Mouse (Mus musculus) layer of hippocampus, postnatal 10 days (tissue): ENCODE results near the gene Ercc6l2. TPM values are rescaled to one million over a fixed set of nuclear protein-coding genes. Genes with fewer than 3 reads are reported as not detected.
A peak's percentile ranks its signal among the peaks of the same experiment; 100 is the strongest.

Experiments used
- DNase-seq, 2 experiments: peaks; one replicate each; pipeline ENCODE4 v3.0.0; 2021; ENCODE audit warnings: low spot score in 2 of 2
- total RNA-seq, 2 experiments: library from RNA; stranded (reverse); gene quantifications; 2 replicates each; pipeline ENCODE4 v1.2.3; 2021

Ercc6l2 gene
- total RNA-seq, 2 experiments from 2014 or later: 17.1 to 21.2 TPM

GRCm38 (mm10) chr13:63927326-63927725, 112.3 kb downstream of the Ercc6l2 start:
- no peak for DNase-seq

- DNase-seq: peak; percentile 37 to 51
Observed at GRCm38 (mm10) chr13:63929351-63929750, 114.3 kb downstream of the Ercc6l2 start.

GRCm38 (mm10) chr13:63929917-63930515, 115.0 kb downstream of the Ercc6l2 start:
- DNase-seq: no peak

DNA sequence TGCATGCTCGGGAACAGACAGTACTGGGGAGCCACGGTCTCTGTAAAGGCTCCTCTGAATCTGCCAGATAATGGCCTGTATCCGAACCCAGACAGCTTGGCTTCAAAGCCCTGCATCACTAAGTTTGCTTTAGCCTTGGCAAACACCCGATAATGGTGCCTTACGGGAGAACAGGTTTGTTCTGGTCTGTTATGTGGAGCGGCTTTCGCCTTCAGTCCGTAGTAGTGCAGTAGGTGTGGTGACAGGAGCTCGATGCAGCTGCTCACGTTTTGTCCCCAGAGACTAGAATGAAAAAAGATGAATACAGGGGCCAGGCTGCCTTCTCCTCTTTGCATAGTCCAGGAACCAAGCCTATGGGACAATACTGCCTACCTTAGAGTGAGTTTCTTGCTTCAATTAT, 115.5 kb downstream of the Ercc6l2 start:
- no peak for DNase-seq

GRCm38 (mm10) chr13:63936369-63936768, 121.3 kb downstream of the Ercc6l2 start:
- no peak for DNase-seq

- no peak for DNase-seq
Observed at GRCm38 (mm10) chr13:63940257-63940656, 125.2 kb downstream of the Ercc6l2 start.

- DNase-seq: no peak
Observed at GRCm38 (mm10) chr13:63941170-63941569, 126.1 kb downstream of the Ercc6l2 start.

- no peak for DNase-seq
Observed at GRCm38 (mm10) chr13:63943605-63944004, 128.6 kb downstream of the Ercc6l2 start.

DNA sequence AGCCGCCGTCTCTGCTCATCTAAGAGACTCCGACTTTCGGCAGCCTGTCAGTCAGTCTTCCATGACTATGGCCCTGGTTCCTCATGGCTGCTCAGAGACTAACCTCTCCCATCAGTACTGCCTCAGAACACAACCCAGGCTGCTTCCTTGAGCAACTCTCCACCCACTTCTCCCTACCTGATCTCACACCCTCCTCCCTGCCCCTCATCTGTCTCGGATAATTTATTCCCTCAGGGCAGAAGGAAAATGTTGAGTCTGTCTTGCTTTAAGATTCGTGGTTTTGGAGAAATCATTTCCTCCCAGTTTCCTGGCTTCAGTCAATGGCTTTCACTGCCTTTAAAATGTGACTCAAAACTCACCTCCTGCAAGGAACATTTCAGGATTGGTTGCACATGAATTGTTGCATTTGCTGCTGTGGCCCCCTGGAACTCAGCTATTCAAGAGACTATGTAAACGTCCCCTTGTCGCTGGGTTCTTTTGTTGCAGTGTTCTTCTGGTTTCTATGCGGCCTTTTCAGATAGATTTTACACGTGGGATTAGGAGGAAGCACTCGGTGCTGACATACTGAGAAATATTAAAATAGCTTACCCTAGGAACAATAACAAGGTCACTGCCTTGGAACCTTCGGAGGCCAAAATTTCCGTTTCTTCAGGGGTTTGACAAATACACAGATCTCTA, 129.4 kb downstream of the Ercc6l2 start:
- no peak for DNase-seq

Other genes starting within 250 kb of the Ercc6l2 start
- 10 to 100 TPM; 31.3 to 39.1 TPM for gene Ptch1, start 241.6 kb upstream of the Ercc6l2 start, total RNA-seq